Mouse (Mus musculus) kidney, adult 2 months (tissue): ENCODE data around the gene Trappc10.

ENCODE experiments used
- CTCF ChIP-seq: fragments of 200-500 bp; conservative IDR thresholded peaks from 2 replicates; pipeline ENCODE4 v1.5.1; 2011; ENCODE audit warnings: low read depth, mild to moderate bottlenecking, control low read depth, low read length, moderate library complexity, mixed read lengths; ENCODE audit not compliant: insufficient read depth, insufficient read length
- POLR2A ChIP-seq: fragments of 200-500 bp; IDR thresholded peaks from one replicate; pipeline ENCODE4 v1.6.1; 2011; ENCODE audit warnings: low read depth, low read length, control low read depth

- no peak for TF ChIP-seq CTCF
- TF ChIP-seq POLR2A, result no peak
Measured at GRCm38 (mm10) chr10:78276242-78276641, 31.8 kb upstream of the Trappc10 start.
